Mouse (Mus musculus) bone marrow macrophage, adult 2 months (primary cell): ENCODE measurements around the gene Sfxn3.

ENCODE experiments used
- CTCF ChIP-seq: IDR thresholded peaks from 2 replicates; pipeline ENCODE4 v1.5.1; 2012; ENCODE audit warnings: low read depth, mild to moderate bottlenecking, low read length, moderate library complexity
- POLR2A ChIP-seq: IDR thresholded peaks from 2 replicates; pipeline ENCODE4 v1.6.1; 2012; ENCODE audit warnings: mild to moderate bottlenecking, low read depth, low read length, borderline replicate concordance

GRCm38 (mm10) chr19:45015518-45016281, 31.6 kb upstream of the Sfxn3 start:
- TF ChIP-seq CTCF (no peak), POLR2A (no peak)
